Mouse (Mus musculus) hindbrain, embryonic 15.5 days (tissue): Measurements from ENCODE around the gene Btn2a2. TPM values are rescaled to one million over a fixed set of nuclear protein-coding genes. Genes with fewer than 3 reads are reported as not detected.

Experiments used
- ATAC-seq: fragments of 200-750 bp; cut with Nextera tagmentation; 2 replicates; pipeline ENCODE4 v1.8.0; 2017; ENCODE audit warnings: low read depth, moderate number of reproducible peaks, moderate TSS enrichment; ENCODE audit not compliant: low FRiP score
- H3K27ac ChIP-seq: fragments of 300-500 bp; sonication (generic); replicated peaks from 2 replicates; pipeline ENCODE4 v1.5.1; 2015; ENCODE audit warnings: mild to moderate bottlenecking, inconsistent platforms
- H3K27me3 ChIP-seq: fragments of 300-500 bp; sonication (generic); 2 replicates; pipeline ENCODE4 v1.6.1; 2015; ENCODE audit warnings: control low read depth, inconsistent platforms
- H3K36me3 ChIP-seq: fragments of 300-500 bp; sonication (generic); 2 replicates; pipeline ENCODE4 v1.6.1; 2015; ENCODE audit warnings: control low read depth, inconsistent platforms
- H3K4me1 ChIP-seq: fragments of 300-500 bp; sonication (generic); replicated peaks from 2 replicates; pipeline ENCODE4 v1.6.1; 2015; ENCODE audit warnings: control low read depth, inconsistent platforms
- H3K4me2 ChIP-seq: fragments of 300-500 bp; sonication (generic); 2 replicates; pipeline ENCODE4 v1.6.1; 2015; ENCODE audit warnings: moderate library complexity, mild to moderate bottlenecking, inconsistent platforms
- H3K4me3 ChIP-seq: fragments of 300-500 bp; sonication (generic); 2 replicates; pipeline ENCODE4 v1.5.1; 2015; ENCODE audit warnings: mild to moderate bottlenecking, inconsistent platforms
- H3K9ac ChIP-seq: fragments of 300-500 bp; sonication (generic); 2 replicates; pipeline ENCODE4 v1.6.1; 2015; ENCODE audit warnings: inconsistent platforms
- H3K9me3 ChIP-seq: fragments of 300-500 bp; sonication (generic); 2 replicates; pipeline ENCODE4 v1.6.1; 2016; ENCODE audit warnings: control low read depth, inconsistent platforms
- WGBS: fragments of 180-500 bp; shearing (Covaris S2); methylation state at CpG from one replicate; pipeline ENCODE4 v1.1.7; 2015; 5-methylcytosine and 5-hydroxymethylcytosine counted together
- polyA plus RNA-seq: library from polyadenylated mRNA; unstranded; fragments of >200 nt; fragmentation: Nextera tagmentation; extraction: Ambion mirVana; gene quantifications from 2 replicates; pipeline ENCODE4 v1.2.1, GENCODE M21; 2015

Btn2a2 gene
- polyA plus RNA-seq, 1 experiment from 2014 or later: 0.06 TPM

- no peak overlapping the region for H3K4me3 ChIP-seq
- no peak overlapping the region for H3K9ac ChIP-seq
- ATAC-seq: no peak
- 87% methylated on average over 2 of the region's 2 CpGs for whole genome bisulfite sequencing
- H3K36me3 ChIP-seq: no peaks in the 10 kb centered on the region
- no peaks in the 10 kb centered on the region for H3K4me1 ChIP-seq
- no peaks in the 10 kb centered on the region for H3K27me3 ChIP-seq
- H3K27ac ChIP-seq: no peak overlapping the region
- H3K9me3 ChIP-seq: no peaks in the 10 kb centered on the region
- no peak overlapping the region for H3K4me2 ChIP-seq
Observed at GRCm38 (mm10) chr13:23483153-23483552, 5.5 kb downstream of the Btn2a2 start.

- H3K27me3 ChIP-seq: no peaks in the 10 kb centered on the region
- ATAC-seq: no peak; the same call in 1 of the 2 replicates
- no peak overlapping the region for H3K4me3 ChIP-seq
- H3K4me2 ChIP-seq: no peak overlapping the region
- H3K9me3 ChIP-seq: no peaks in the 10 kb centered on the region
- H3K4me1 ChIP-seq: no peaks in the 10 kb centered on the region
- no peak overlapping the region for H3K27ac ChIP-seq
- 14% methylated on average over 2 of the region's 2 CpGs for WGBS
- H3K9ac ChIP-seq: no peak overlapping the region
- no peaks in the 10 kb centered on the region for H3K36me3 ChIP-seq
Observed at GRCm38 (mm10) chr13:23475658-23476057, 13.0 kb downstream of the Btn2a2 start.

GRCm38 (mm10) chr13:23466911-23467310 lies 21.7 kb downstream of the Btn2a2 start:
- Histone ChIP-seq H3K4me1 (peaks cover 21% of the 10 kb centered on the region), H3K9me3 (no peaks in the 10 kb centered on the region), H3K4me3 (no peak overlapping the region), H3K27ac (no peak overlapping the region), H3K36me3 (no peaks in the 10 kb centered on the region), H3K27me3 (no peaks in the 10 kb centered on the region), H3K4me2 (no peak overlapping the region), H3K9ac (no peak overlapping the region)
- WGBS: 2% methylated on average over 9 of the region's 9 CpGs
- peak; percentile 76 for ATAC-seq

- Histone ChIP-seq H3K4me3 (no peak overlapping the region), H3K4me1 (peaks cover 21% of the 10 kb centered on the region), H3K9me3 (no peaks in the 10 kb centered on the region), H3K27me3 (no peaks in the 10 kb centered on the region), H3K4me2 (peak overlapping the region; percentile 90), H3K27ac (no peak overlapping the region), H3K36me3 (no peaks in the 10 kb centered on the region), H3K9ac (no peak overlapping the region)
- ATAC-seq: no peak
- 53% methylated on average over 1 of the region's 1 CpGs for WGBS
Observed at GRCm38 (mm10) chr13:23466306-23466705, 22.4 kb downstream of the Btn2a2 start.

GRCm38 (mm10) chr13:23465600-23466109 lies 23.0 kb downstream of the Btn2a2 start, which contains the start of gene Btn1a1:
TSS of gene Btn1a1 (minus strand) at chr13:23465901.
- H3K4me2 ChIP-seq: peak within 1 kb of the TSS; percentile 90
- H3K4me1 ChIP-seq: peaks cover 21% of the 10 kb centered on the region
- no peak within 1 kb of the TSS for H3K27ac ChIP-seq
- 1% methylated on average over 7 of the region's 7 CpGs for WGBS
- peak within 1 kb of the TSS; percentile 52 for H3K9ac ChIP-seq
- peak within 1 kb of the TSS; percentile 65 for H3K4me3 ChIP-seq
- no peaks in the 10 kb centered on the region for H3K27me3 ChIP-seq
- no peaks in the 10 kb centered on the region for H3K36me3 ChIP-seq
- H3K9me3 ChIP-seq: no peaks in the 10 kb centered on the region
- no peak for ATAC-seq

- peak overlapping the region; percentile 52 for H3K9ac ChIP-seq
- WGBS: 3% methylated on average over 11 of the region's 11 CpGs
- ATAC-seq: no peak
Observed at GRCm38 (mm10) chr13:23464841-23465366, 23.8 kb downstream of the Btn2a2 start.

GRCm38 (mm10) chr13:23464224-23464637 lies 24.4 kb downstream of the Btn2a2 start:
- ATAC-seq: peak; percentile 43; the same call in 1 of the 2 replicates
- Histone ChIP-seq H3K27ac (no peak overlapping the region), H3K27me3 (no peaks in the 10 kb centered on the region), H3K4me1 (peaks cover 21% of the 10 kb centered on the region), H3K9ac (peak overlapping the region; percentile 52), H3K4me2 (peak overlapping the region; percentile 90), H3K36me3 (no peaks in the 10 kb centered on the region), H3K4me3 (peak overlapping the region; percentile 65), H3K9me3 (no peaks in the 10 kb centered on the region)
- 1% methylated on average over 29 of the region's 29 CpGs for WGBS

More at GRCm38 (mm10) chr13:23464841-23465366, 23.8 kb downstream of the Btn2a2 start:
- no peak overlapping the region for H3K27ac ChIP-seq
- peak overlapping the region; percentile 90 for H3K4me2 ChIP-seq
- H3K4me1 ChIP-seq: peaks cover 21% of the 10 kb centered on the region
- no peaks in the 10 kb centered on the region for H3K27me3 ChIP-seq
- H3K9me3 ChIP-seq: no peaks in the 10 kb centered on the region
- no peaks in the 10 kb centered on the region for H3K36me3 ChIP-seq
- peak overlapping the region; percentile 65 for H3K4me3 ChIP-seq

- Histone ChIP-seq H3K4me2 (peak overlapping the region; percentile 90), H3K4me3 (peak overlapping the region; percentile 65), H3K9me3 (no peaks in the 10 kb centered on the region), H3K36me3 (no peaks in the 10 kb centered on the region), H3K27ac (no peak overlapping the region), H3K27me3 (no peaks in the 10 kb centered on the region), H3K4me1 (peaks cover 21% of the 10 kb centered on the region), H3K9ac (peak overlapping the region; percentile 52)
- ATAC-seq: peak; percentile 82
- under 1% methylated on average over 21 of the region's 21 CpGs for WGBS
Observed at GRCm38 (mm10) chr13:23463381-23464223, 25.1 kb downstream of the Btn2a2 start.

- H3K4me3 ChIP-seq: no peak overlapping the region
- H3K27ac ChIP-seq: no peak overlapping the region
- H3K27me3 ChIP-seq: no peaks in the 10 kb centered on the region
- no peak overlapping the region for H3K9ac ChIP-seq
- H3K36me3 ChIP-seq: no peaks in the 10 kb centered on the region
- no peak overlapping the region for H3K4me2 ChIP-seq
- H3K9me3 ChIP-seq: no peaks in the 10 kb centered on the region
- ATAC-seq: no peak
- peaks cover 21% of the 10 kb centered on the region for H3K4me1 ChIP-seq
Observed at GRCm38 (mm10) chr13:23462669-23463068, 26.0 kb downstream of the Btn2a2 start.

GRCm38 (mm10) chr13:23462063-23462462 lies 26.6 kb downstream of the Btn2a2 start:
- Histone ChIP-seq H3K36me3 (no peaks in the 10 kb centered on the region), H3K27ac (no peak overlapping the region), H3K4me2 (no peak overlapping the region), H3K4me3 (no peak overlapping the region), H3K27me3 (no peaks in the 10 kb centered on the region), H3K9ac (no peak overlapping the region), H3K4me1 (peaks cover 21% of the 10 kb centered on the region), H3K9me3 (no peaks in the 10 kb centered on the region)
- no peak for ATAC-seq
- WGBS: 87% methylated on average over 4 of the region's 4 CpGs

- H3K9ac ChIP-seq: no peak overlapping the region
- H3K27ac ChIP-seq: no peak overlapping the region
- H3K4me1 ChIP-seq: peaks cover 4% of the 10 kb centered on the region
- no peak overlapping the region for H3K4me3 ChIP-seq
- 26% methylated on average over 15 of the region's 15 CpGs for WGBS
- no peaks in the 10 kb centered on the region for H3K36me3 ChIP-seq
- no peaks in the 10 kb centered on the region for H3K9me3 ChIP-seq
- H3K4me2 ChIP-seq: peak overlapping the region; percentile 27; the same call in 1 of the 2 replicates
- no peak for ATAC-seq
- H3K27me3 ChIP-seq: no peaks in the 10 kb centered on the region; the same call in 1 of the 2 replicates
Observed at GRCm38 (mm10) chr13:23459264-23459846, 29.3 kb downstream of the Btn2a2 start.

GRCm38 (mm10) chr13:23453926-23454325 lies 34.7 kb downstream of the Btn2a2 start:
- Histone ChIP-seq H3K4me1 (peaks cover 2% of the 10 kb centered on the region; the same call in 1 of the 2 replicates), H3K4me3 (peak overlapping the region; percentile 77), H3K4me2 (peak overlapping the region; percentile 72), H3K27ac (peak overlapping the region; percentile 78), H3K27me3 (no peaks in the 10 kb centered on the region; the same call in 1 of the 2 replicates), H3K36me3 (no peaks in the 10 kb centered on the region), H3K9ac (peak overlapping the region; percentile 57), H3K9me3 (no peaks in the 10 kb centered on the region)
- no peak for ATAC-seq
- WGBS: under 1% methylated on average over 9 of the region's 9 CpGs
